Comparison of ENCODE assay signal across 8 mouse cellular contexts in the genomic region with DNA sequence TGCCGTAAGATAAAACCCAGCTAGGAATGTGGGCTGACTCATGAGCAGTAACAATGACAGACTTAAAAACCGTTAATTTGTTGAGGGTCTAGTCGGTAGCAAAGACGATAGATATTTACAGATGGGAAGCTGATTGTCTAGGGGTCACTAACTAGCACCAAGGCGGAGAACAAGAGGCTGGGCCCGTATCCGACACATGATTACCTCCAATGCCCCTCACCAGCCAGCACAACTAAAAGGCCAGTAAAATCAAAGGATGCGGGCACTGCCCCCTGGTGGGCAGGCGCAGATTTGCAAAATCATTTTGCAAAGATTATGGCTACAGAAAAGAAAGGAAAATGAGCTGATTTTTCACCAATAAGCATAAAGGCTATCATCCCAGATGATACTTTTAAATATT.
DNase-seq lines count a peak whose midpoint lies in the region.

No protein-coding gene starts in this region.

- peak; percentile 28 to 51 for DNase-seq in cerebellum, postnatal 25 days
- no peak for DNase-seq in cerebellum, adult 9-11 months
- DNase-seq in ovary, postnatal 36 days (ENCODE audit: low spot score): peak; percentile 42
- DNase-seq in ovary, adult 18-20 months (ENCODE audit: low spot score): no peak
- DNase-seq in embryo, embryonic 10 days (ENCODE audit: low spot score): peak; percentile 45
- DNase-seq in induced T-regulatory cell, adult 2 months (ENCODE audit: low read depth): peak; percentile 41
- DNase-seq in lung, postnatal 4 days: peak; percentile 25 to 34
- DNase-seq in urinary bladder, postnatal 36 days (ENCODE audit: low spot score in 2 of 2): no peak

Comparison
In these comparisons a context has a peak if more than half of its experiments do, and no peak if none do; other contexts are left out.
1. DNase-seq: peak in cerebellum, postnatal 25 days (2 of 2), ovary, postnatal 36 days (single experiment), embryo, embryonic 10 days (single experiment), induced T-regulatory cell, adult 2 months (single experiment) and lung, postnatal 4 days (2 of 2); none in cerebellum, adult 9-11 months (single experiment), ovary, adult 18-20 months (single experiment) and urinary bladder, postnatal 36 days (0 of 2).